Mouse (Mus musculus) stomach, embryonic 16.5 days (tissue): ENCODE data around the gene Prickle2. TPM values are rescaled to one million over a fixed set of nuclear protein-coding genes. Genes with fewer than 3 reads are reported as not detected.

Experiments
- ATAC-seq: fragments of 200-750 bp; cut with Nextera tagmentation; 2 replicates; pipeline ENCODE4 v1.8.0; 2017; ENCODE audit warnings: moderate number of reproducible peaks, moderate TSS enrichment; ENCODE audit not compliant: insufficient read depth, low FRiP score
- H3K27ac ChIP-seq: fragments of 300-500 bp; sonication (generic); 2 replicates; pipeline ENCODE4 v1.5.1; 2014; ENCODE audit warnings: low read length
- H3K27me3 ChIP-seq: fragments of 300-500 bp; sonication (generic); 2 replicates; pipeline ENCODE4 v1.6.1; 2014; ENCODE audit warnings: low read length, control low read depth, mixed read lengths; ENCODE audit not compliant: control insufficient read depth, insufficient read depth
- H3K36me3 ChIP-seq: fragments of 300-500 bp; sonication (generic); 2 replicates; pipeline ENCODE4 v1.6.1; 2014; ENCODE audit warnings: low read length; ENCODE audit not compliant: control insufficient read depth, insufficient read depth
- H3K4me1 ChIP-seq: fragments of 300-500 bp; sonication (generic); 2 replicates; pipeline ENCODE4 v1.6.1; 2014; ENCODE audit warnings: low read length, control low read depth, mixed read lengths; ENCODE audit not compliant: control insufficient read depth, insufficient read depth
- H3K4me2 ChIP-seq: fragments of 300-500 bp; sonication (generic); 2 replicates; pipeline ENCODE4 v1.6.1; 2014; ENCODE audit warnings: low read depth, low read length, mixed read lengths
- H3K4me3 ChIP-seq: fragments of 300-500 bp; sonication (generic); replicated peaks from 2 replicates; pipeline ENCODE4 v1.5.1; 2014; ENCODE audit warnings: mild to moderate bottlenecking, low read length
- H3K9ac ChIP-seq: fragments of 300-500 bp; sonication (generic); 2 replicates; pipeline ENCODE4 v1.6.1; 2014; ENCODE audit warnings: low read length
- H3K9me3 ChIP-seq: fragments of 300-500 bp; sonication (generic); replicated peaks from 2 replicates; pipeline ENCODE4 v1.6.1; 2016; ENCODE audit warnings: low read length, control low read depth; ENCODE audit not compliant: control insufficient read depth
- WGBS: fragments of 180-500 bp; shearing (Covaris S2); extraction: QIAGEN DNeasy Blood & Tissue Kit; methylation state at CpG from one replicate; pipeline ENCODE4 v1.1.7; 2014; 5-methylcytosine and 5-hydroxymethylcytosine counted together
- polyA plus RNA-seq: library from polyadenylated mRNA; unstranded; fragments of >200 nt; fragmentation: Nextera tagmentation; extraction: Ambion mirVana; gene quantifications from 2 replicates; pipeline ENCODE4 v1.2.1, GENCODE M21; 2015

Prickle2 gene
- polyA plus RNA-seq, 1 experiment from 2014 or later = 9.3 TPM

DNA sequence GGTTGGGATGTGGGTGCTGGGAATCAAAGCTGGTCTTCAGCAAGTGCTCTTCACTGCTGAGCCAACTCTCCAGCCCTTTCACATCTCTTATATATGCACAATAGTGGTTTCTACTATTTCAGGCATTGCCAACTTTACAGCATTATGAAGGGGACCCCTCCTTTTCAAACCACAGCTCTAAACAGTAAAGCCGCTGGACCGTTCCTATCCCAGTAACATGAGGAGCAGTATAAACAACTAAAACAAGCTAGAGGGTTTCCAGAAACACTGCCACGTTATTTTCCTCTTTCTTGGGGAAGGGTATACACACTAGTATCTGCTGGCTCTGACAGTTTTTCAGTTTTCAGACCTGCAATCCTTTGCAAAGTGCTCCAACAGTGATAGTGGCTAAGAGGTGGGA, 179.7 kb downstream of the Prickle2 start:
- H3K4me1 ChIP-seq = no peaks in the 10 kb centered on the region
- no peak overlapping the region for H3K27ac ChIP-seq
- H3K27me3 ChIP-seq = no peaks in the 10 kb centered on the region
- H3K9me3 ChIP-seq = no peaks in the 10 kb centered on the region
- WGBS = 58% methylated on average over 3 of the region's 3 CpGs
- no peak for ATAC-seq
- H3K4me2 ChIP-seq = no peak overlapping the region
- no peaks in the 10 kb centered on the region for H3K36me3 ChIP-seq
- no peak overlapping the region for H3K9ac ChIP-seq
- no peak overlapping the region for H3K4me3 ChIP-seq

GRCm38 (mm10) chr6:92525646-92526045, 180.3 kb downstream of the Prickle2 start:
- no peaks in the 10 kb centered on the region for H3K36me3 ChIP-seq
- ATAC-seq = no peak
- no peaks in the 10 kb centered on the region for H3K27me3 ChIP-seq
- H3K27ac ChIP-seq = no peak overlapping the region; the same call in 1 of the 2 replicates
- 83% methylated on average over 2 of the region's 2 CpGs for WGBS
- no peak overlapping the region for H3K4me2 ChIP-seq
- H3K4me3 ChIP-seq = no peak overlapping the region
- no peaks in the 10 kb centered on the region for H3K9me3 ChIP-seq
- H3K9ac ChIP-seq = no peak overlapping the region
- H3K4me1 ChIP-seq = no peaks in the 10 kb centered on the region; the same call in 1 of the 2 replicates

- ATAC-seq = no peak
- H3K9ac ChIP-seq = no peak overlapping the region
- 63% methylated on average over 7 of the region's 7 CpGs for WGBS
Measured at GRCm38 (mm10) chr6:92521526-92522075, 184.4 kb downstream of the Prickle2 start.

GRCm38 (mm10) chr6:92520088-92520875, 185.7 kb downstream of the Prickle2 start:
- Histone ChIP-seq H3K27me3 (no peaks in the 10 kb centered on the region), H3K36me3 (no peaks in the 10 kb centered on the region), H3K4me1 (peaks cover 14% of the 10 kb centered on the region), H3K4me3 (no peak overlapping the region), H3K27ac (peak overlapping the region; percentile 36; the same call in 1 of the 2 replicates), H3K9ac (no peak overlapping the region), H3K4me2 (no peak overlapping the region), H3K9me3 (no peaks in the 10 kb centered on the region)
- ATAC-seq = no peak
- 49% methylated on average over 5 of the region's 5 CpGs for WGBS

More at GRCm38 (mm10) chr6:92521526-92522075, 184.4 kb downstream of the Prickle2 start:
- peaks cover 14% of the 10 kb centered on the region for H3K4me1 ChIP-seq
- no peaks in the 10 kb centered on the region for H3K36me3 ChIP-seq
- no peak overlapping the region for H3K4me2 ChIP-seq
- H3K27me3 ChIP-seq = no peaks in the 10 kb centered on the region
- no peak overlapping the region for H3K27ac ChIP-seq
- no peaks in the 10 kb centered on the region for H3K9me3 ChIP-seq
- H3K4me3 ChIP-seq = no peak overlapping the region

GRCm38 (mm10) chr6:92518438-92518968, 187.5 kb downstream of the Prickle2 start:
- Histone ChIP-seq H3K4me3 (no peak overlapping the region), H3K9ac (no peak overlapping the region), H3K27ac (no peak overlapping the region), H3K9me3 (no peaks in the 10 kb centered on the region), H3K4me1 (peaks cover 14% of the 10 kb centered on the region), H3K27me3 (no peaks in the 10 kb centered on the region), H3K4me2 (no peak overlapping the region), H3K36me3 (no peaks in the 10 kb centered on the region)
- 56% methylated on average over 6 of the region's 6 CpGs for WGBS
- no peak for ATAC-seq

DNA sequence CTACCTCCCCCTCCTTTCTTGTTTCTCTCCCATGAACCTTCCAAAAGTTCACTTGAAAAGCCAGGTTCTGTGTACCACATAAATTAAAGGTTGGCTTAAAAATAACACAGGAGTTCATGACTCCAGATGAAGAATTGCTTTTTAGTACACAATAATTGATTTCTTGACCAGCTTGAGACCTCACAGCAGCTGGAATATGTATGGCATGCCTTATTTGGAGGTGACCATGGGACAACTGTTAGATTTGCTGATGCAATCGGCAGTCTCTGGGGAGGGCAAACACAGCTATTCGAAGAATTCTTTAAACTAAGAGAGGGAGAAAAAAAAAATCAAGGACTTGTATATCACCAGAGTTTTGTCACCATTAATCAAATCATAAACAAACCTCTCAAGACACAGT, 189.0 kb downstream of the Prickle2 start:
- H3K9ac ChIP-seq = no peak overlapping the region
- H3K4me1 ChIP-seq = peaks cover 14% of the 10 kb centered on the region
- no peaks in the 10 kb centered on the region for H3K27me3 ChIP-seq
- no peaks in the 10 kb centered on the region for H3K9me3 ChIP-seq
- H3K4me2 ChIP-seq = no peak overlapping the region
- 14% methylated on average over 2 of the region's 2 CpGs for WGBS
- H3K27ac ChIP-seq = peak overlapping the region; percentile 65; the same call in 1 of the 2 replicates
- no peak overlapping the region for H3K4me3 ChIP-seq
- ATAC-seq = no peak
- no peaks in the 10 kb centered on the region for H3K36me3 ChIP-seq

- no peaks in the 10 kb centered on the region for H3K36me3 ChIP-seq
- no peak overlapping the region for H3K27ac ChIP-seq
- no peak overlapping the region for H3K4me3 ChIP-seq
- H3K9ac ChIP-seq = no peak overlapping the region
- ATAC-seq = no peak
- H3K4me2 ChIP-seq = no peak overlapping the region
- 92% methylated on average over 1 of the region's 1 CpGs for WGBS
- peaks cover 1% of the 10 kb centered on the region; the same call in 1 of the 2 replicates for H3K4me1 ChIP-seq
- H3K27me3 ChIP-seq = no peaks in the 10 kb centered on the region
- no peaks in the 10 kb centered on the region for H3K9me3 ChIP-seq
Measured at GRCm38 (mm10) chr6:92512001-92512400, 194.0 kb downstream of the Prickle2 start.

GRCm38 (mm10) chr6:92509712-92510111, 196.2 kb downstream of the Prickle2 start:
- 52% methylated on average over 2 of the region's 2 CpGs for WGBS
- no peak for ATAC-seq
- H3K9me3 ChIP-seq = no peaks in the 10 kb centered on the region

GRCm38 (mm10) chr6:92506276-92506675, 199.7 kb downstream of the Prickle2 start:
- H3K9me3 ChIP-seq = no peaks in the 10 kb centered on the region
- H3K9ac ChIP-seq = no peak overlapping the region
- H3K4me2 ChIP-seq = no peak overlapping the region
- H3K4me1 ChIP-seq = no peaks in the 10 kb centered on the region
- ATAC-seq = no peak
- H3K36me3 ChIP-seq = no peaks in the 10 kb centered on the region
- no peaks in the 10 kb centered on the region for H3K27me3 ChIP-seq
- H3K4me3 ChIP-seq = no peak overlapping the region
- WGBS = 74% methylated on average over 3 of the region's 3 CpGs
- no peak overlapping the region for H3K27ac ChIP-seq

More at GRCm38 (mm10) chr6:92509712-92510111, 196.2 kb downstream of the Prickle2 start:
- Histone ChIP-seq H3K36me3 (no peaks in the 10 kb centered on the region), H3K9ac (no peak overlapping the region), H3K4me1 (no peaks in the 10 kb centered on the region), H3K4me2 (no peak overlapping the region), H3K27ac (no peak overlapping the region), H3K27me3 (no peaks in the 10 kb centered on the region), H3K4me3 (no peak overlapping the region)
